Mouse (Mus musculus) midbrain, embryonic 11.5 days (tissue): Measurements from ENCODE around the gene 1700019D03Rik. TPM values are rescaled to one million over a fixed set of nuclear protein-coding genes. Genes with fewer than 3 reads are reported as not detected.

Experiments used
- polyA plus RNA-seq: library from polyadenylated mRNA; unstranded; fragments of >200 nt; fragmentation: Nextera tagmentation; extraction: Ambion mirVana; gene quantifications from 2 replicates; pipeline ENCODE4 v1.2.1, GENCODE M21; 2014

1700019D03Rik gene
- polyA plus RNA-seq, 1 experiment from 2014 or later: 3.3 TPM

Other genes starting within 250 kb of the 1700019D03Rik start
- gene Inpp1, start 202.5 kb downstream of the 1700019D03Rik start, polyA plus RNA-seq: 9.8 and 11.6 TPM in 2 replicates
- 29.2 and 34.3 TPM in 2 replicates for gene Hibch, start 175.2 kb downstream of the 1700019D03Rik start, polyA plus RNA-seq
- 0.15 TPM in 1 of 2 replicates, not detected in the other for gene Mstn, start 41.5 kb upstream of the 1700019D03Rik start, polyA plus RNA-seq
- gene 1700019A02Rik, start 167.5 kb upstream of the 1700019D03Rik start, polyA plus RNA-seq: 0.30 TPM in 1 of 2 replicates, not detected in the other